Mouse (Mus musculus) gastrocnemius, adult 18-20 months (tissue): Measurements from ENCODE around the gene Csnk1d. TPM values are rescaled to one million over a fixed set of nuclear protein-coding genes. Genes with fewer than 3 reads are reported as not detected.

Experiments used
- DNase-seq: peaks from one replicate; pipeline ENCODE4 v3.0.0; 2021; ENCODE audit warnings: low spot score
- total RNA-seq, 2 experiments: library from RNA; stranded (reverse); gene quantifications; 2 replicates each; pipeline ENCODE4 v1.2.3; 2021

Csnk1d gene
- total RNA-seq, 2 experiments from 2014 or later: 48.7 to 57.4 TPM

- no peak for DNase-seq
These were observed 74.7 kb downstream of the Csnk1d start for GRCm38 (mm10) chr11:120916477-120916876.

GRCm38 (mm10) chr11:120913796-120914195 lies 77.3 kb downstream of the Csnk1d start:
- no peak for DNase-seq

Other genes with a start within 250 kb of the Csnk1d start
- 10 to 100 TPM; 20.4 to 22.2 TPM for gene Hmga1b, start 228.5 kb downstream of the Csnk1d start, total RNA-seq
- 10 to 100 TPM; 12.6 to 13.0 TPM for gene Rfng, start 207.1 kb downstream of the Csnk1d start, total RNA-seq
- gene Gps1, start 207.1 kb downstream of the Csnk1d start, total RNA-seq: 10 to 100 TPM; 62.5 to 63.3 TPM
- gene Dus1l, start 194.9 kb downstream of the Csnk1d start, total RNA-seq: 10 to 100 TPM; 27.6 to 28.6 TPM
- 10 to 100 TPM; 11.4 to 17.1 TPM for gene Fasn, start 166.8 kb downstream of the Csnk1d start, total RNA-seq
- 1 to 10 TPM; 3.0 to 3.5 TPM for gene Ccdc57, start 58.5 kb downstream of the Csnk1d start, total RNA-seq
- 100 to 1,000 TPM; 257 to 298 TPM for gene Slc16a3, start 42.9 kb downstream of the Csnk1d start, total RNA-seq
- not detected for gene Cd7, start 48.1 kb upstream of the Csnk1d start, total RNA-seq
- not detected for gene Sectm1b, start 72.2 kb upstream of the Csnk1d start, total RNA-seq
- under 1 TPM in 1 of 2 experiments, not detected in 1; 0.17 TPM for gene Sectm1a, start 89.9 kb upstream of the Csnk1d start, total RNA-seq
- not detected for gene Tex19.2, start 127.3 kb upstream of the Csnk1d start, total RNA-seq
- not detected for gene Tex19.1, start 154.8 kb upstream of the Csnk1d start, total RNA-seq
- 1 to 10 TPM in 1 of 2 experiments, under 1 TPM in 1; 0.62 to 1.0 TPM for gene Uts2r, start 168.9 kb upstream of the Csnk1d start, total RNA-seq
- gene Hexdc, start 213.1 kb upstream of the Csnk1d start, total RNA-seq: 1 to 10 TPM; 5.7 to 7.1 TPM
- 10 to 100 TPM; 12.3 TPM for gene Ogfod3, start 213.4 kb upstream of the Csnk1d start, total RNA-seq
- gene Cybc1, start 238.0 kb upstream of the Csnk1d start, total RNA-seq: 1 to 10 TPM; 2.6 to 2.9 TPM
- 100 to 1,000 TPM in 1 of 2 experiments, 10 to 100 TPM in 1; 75.8 to 117 TPM for gene Narf, start 245.9 kb upstream of the Csnk1d start, total RNA-seq